Mouse (Mus musculus): Measurements from ENCODE around the gene 2310046K23Rik. TPM values are rescaled to one million over a fixed set of nuclear protein-coding genes. Genes with fewer than 3 reads are reported as not detected.
"Not testable (repeated sequence)": the region's sequence is repeated elsewhere in the genome, so short reads cannot be mapped to it uniquely, and the experiment has no call there.

The 2310046K23Rik gene
- polyA plus RNA-seq, 1 experiment from 2014 or later = not detected

GRCm38 (mm10) chr3:92500393-92500792, 33.9 kb downstream of the 2310046K23Rik start, which contains the start of gene Sprr4:
TSS of gene Sprr4 (minus strand) at chr3:92500493.
- no peaks in the 10 kb centered on the region for H3K9me3 ChIP-seq (ENCODE audit: low read length)
- TF ChIP-seq EP300 (IDR thresholded peaks at IDR 0.05; ENCODE audit: low read depth) = no peak

GRCm38 (mm10) chr3:92490262-92490661, 44.0 kb downstream of the 2310046K23Rik start:
- not testable (repeated sequence) for H3K27ac ChIP-seq (ENCODE audit: low read depth); H3K9ac ChIP-seq (replicated peaks); H3K4me2 ChIP-seq (ENCODE audit: low read depth, low read length); DNase-seq; H3K4me1 ChIP-seq (ENCODE audit: insufficient read depth); H3K9me3 ChIP-seq (ENCODE audit: low read length); H3K36me3 ChIP-seq (replicated peaks; ENCODE audit: insufficient read depth, low read length); H3K4me3 ChIP-seq (ENCODE audit: low read depth, low read length); H3K27me3 ChIP-seq (ENCODE audit: insufficient read depth, low read length); ATAC-seq

More at GRCm38 (mm10) chr3:92500393-92500792, 33.9 kb downstream of the 2310046K23Rik start, which contains the start of gene Sprr4:
- H3K9ac ChIP-seq (replicated peaks) = no peak within 1 kb of the TSS
- H3K27me3 ChIP-seq (ENCODE audit: insufficient read depth, low read length) = no peaks in the 10 kb centered on the region
- no peak for ATAC-seq
- WGBS (ENCODE audit: insufficient replicate concordance) = 85% methylated on average over 1 of the region's 1 CpGs
- H3K4me3 ChIP-seq (ENCODE audit: low read depth, low read length) = no peak within 1 kb of the TSS
- no peak within 1 kb of the TSS for H3K27ac ChIP-seq (ENCODE audit: low read depth)
- H3K4me2 ChIP-seq (ENCODE audit: low read depth, low read length) = no peak within 1 kb of the TSS
- no peaks in the 10 kb centered on the region for H3K36me3 ChIP-seq (replicated peaks; ENCODE audit: insufficient read depth, low read length)
- no peaks in the 10 kb centered on the region for H3K4me1 ChIP-seq (ENCODE audit: insufficient read depth)
- DNase-seq = no peak

- Histone ChIP-seq H3K4me1 (ENCODE audit: insufficient read depth) (no peaks in the 10 kb centered on the region), H3K9me3 (ENCODE audit: low read length) (no peaks in the 10 kb centered on the region), H3K27ac (ENCODE audit: low read depth) (no peak overlapping the region), H3K27me3 (ENCODE audit: insufficient read depth, low read length) (no peaks in the 10 kb centered on the region), H3K4me3 (ENCODE audit: low read depth, low read length) (no peak overlapping the region), H3K36me3 (replicated peaks; ENCODE audit: insufficient read depth, low read length) (no peaks in the 10 kb centered on the region), H3K9ac (replicated peaks) (no peak overlapping the region), H3K4me2 (ENCODE audit: low read depth, low read length) (no peak overlapping the region)
- WGBS (ENCODE audit: insufficient replicate concordance) = 26% methylated on average over 1 of the region's 1 CpGs
- TF ChIP-seq EP300 (IDR thresholded peaks at IDR 0.05; ENCODE audit: low read depth) (no peak), CTCF (IDR thresholded peaks at IDR 0.05; ENCODE audit: low read depth) (no peak)
- no peak for DNase-seq
- no peak for ATAC-seq
Measured at GRCm38 (mm10) chr3:92486307-92486706, 48.0 kb downstream of the 2310046K23Rik start.

- no peak within 1 kb of the TSS for H3K4me2 ChIP-seq (ENCODE audit: low read depth, low read length)
- no peak within 1 kb of the TSS for H3K4me3 ChIP-seq (ENCODE audit: low read depth, low read length)
- TF ChIP-seq EP300 (IDR thresholded peaks at IDR 0.05; ENCODE audit: low read depth) (no peak), CTCF (IDR thresholded peaks at IDR 0.05; ENCODE audit: low read depth) (no peak)
- no peaks in the 10 kb centered on the region for H3K9me3 ChIP-seq (ENCODE audit: low read length)
- DNase-seq = no peak
- H3K27ac ChIP-seq (ENCODE audit: low read depth) = no peak within 1 kb of the TSS
- H3K4me1 ChIP-seq (ENCODE audit: insufficient read depth) = no peaks in the 10 kb centered on the region
- no peak within 1 kb of the TSS for H3K9ac ChIP-seq (replicated peaks)
- H3K36me3 ChIP-seq (replicated peaks; ENCODE audit: insufficient read depth, low read length) = no peaks in the 10 kb centered on the region
- no peak for ATAC-seq
- H3K27me3 ChIP-seq (ENCODE audit: insufficient read depth, low read length) = no peaks in the 10 kb centered on the region
Measured at GRCm38 (mm10) chr3:92485863-92486262, 48.4 kb downstream of the 2310046K23Rik start, which contains the start of gene Sprr1a. TSS of gene Sprr1a (minus strand) at chr3:92485895.

Other genes starting within 250 kb of the 2310046K23Rik start
- not detected in 2 replicates for gene Sprr2a3, start 249.1 kb downstream of the 2310046K23Rik start, polyA plus RNA-seq (2015; fragmentation: Nextera tagmentation; extraction: Ambion mirVana)
- not detected in 2 replicates for gene Sprr2b, start 217.9 kb downstream of the 2310046K23Rik start, polyA plus RNA-seq (2015; fragmentation: Nextera tagmentation; extraction: Ambion mirVana)
- not detected in 2 replicates for gene Sprr2d, start 195.4 kb downstream of the 2310046K23Rik start, polyA plus RNA-seq (2015; fragmentation: Nextera tagmentation; extraction: Ambion mirVana)
- not detected in 2 replicates for gene Sprr2e, start 182.4 kb downstream of the 2310046K23Rik start, polyA plus RNA-seq (2015; fragmentation: Nextera tagmentation; extraction: Ambion mirVana)
- not detected in 2 replicates for gene Sprr2f, start 169.3 kb downstream of the 2310046K23Rik start, polyA plus RNA-seq (2015; fragmentation: Nextera tagmentation; extraction: Ambion mirVana)
- gene Sprr2h, start 148.8 kb downstream of the 2310046K23Rik start, polyA plus RNA-seq (2015; fragmentation: Nextera tagmentation; extraction: Ambion mirVana) = not detected in 2 replicates
- not detected in 2 replicates for gene Sprr2i, start 126.5 kb downstream of the 2310046K23Rik start, polyA plus RNA-seq (2015; fragmentation: Nextera tagmentation; extraction: Ambion mirVana)
- not detected in 2 replicates for gene Sprr2j-ps, start 116.4 kb downstream of the 2310046K23Rik start, polyA plus RNA-seq (2015; fragmentation: Nextera tagmentation; extraction: Ambion mirVana)
- 4.1 and 4.5 TPM in 2 replicates for gene Gm9774, start 105.1 kb downstream of the 2310046K23Rik start, polyA plus RNA-seq (2015; fragmentation: Nextera tagmentation; extraction: Ambion mirVana)
- 0.18 TPM in 1 of 2 replicates, not detected in the other for gene Sprr2k, start 101.9 kb downstream of the 2310046K23Rik start, polyA plus RNA-seq (2015; fragmentation: Nextera tagmentation; extraction: Ambion mirVana)
- not detected in 2 replicates for gene Sprr1b, start 95.7 kb downstream of the 2310046K23Rik start, polyA plus RNA-seq (2015; fragmentation: Nextera tagmentation; extraction: Ambion mirVana)
- gene Sprr3, start 75.8 kb downstream of the 2310046K23Rik start, polyA plus RNA-seq (2015; fragmentation: Nextera tagmentation; extraction: Ambion mirVana) = not detected in 2 replicates
- 0.14 TPM in 1 of 2 replicates, not detected in the other for gene Sprr1a, start 48.6 kb downstream of the 2310046K23Rik start, polyA plus RNA-seq (2015; fragmentation: Nextera tagmentation; extraction: Ambion mirVana)
- not detected in 2 replicates for gene Sprr4, start 34.0 kb downstream of the 2310046K23Rik start, polyA plus RNA-seq (2015; fragmentation: Nextera tagmentation; extraction: Ambion mirVana)
- not detected in 2 replicates for gene Ivl, start 39.2 kb upstream of the 2310046K23Rik start, polyA plus RNA-seq (2015; fragmentation: Nextera tagmentation; extraction: Ambion mirVana)
- gene Smcp, start 54.5 kb upstream of the 2310046K23Rik start, polyA plus RNA-seq (2015; fragmentation: Nextera tagmentation; extraction: Ambion mirVana) = 5.1 and 6.3 TPM in 2 replicates
- not detected in 2 replicates for gene 2210017I01Rik, start 73.0 kb upstream of the 2310046K23Rik start, polyA plus RNA-seq (2015; fragmentation: Nextera tagmentation; extraction: Ambion mirVana)
- not detected in 2 replicates for gene Lce6a, start 87.1 kb upstream of the 2310046K23Rik start, polyA plus RNA-seq (2015; fragmentation: Nextera tagmentation; extraction: Ambion mirVana)
- gene Lce1a1, start 113.8 kb upstream of the 2310046K23Rik start, polyA plus RNA-seq (2015; fragmentation: Nextera tagmentation; extraction: Ambion mirVana) = not detected in 2 replicates
- not detected in 2 replicates for gene Lce1b, start 122.4 kb upstream of the 2310046K23Rik start, polyA plus RNA-seq (2015; fragmentation: Nextera tagmentation; extraction: Ambion mirVana)
- gene Lce1a2, start 135.8 kb upstream of the 2310046K23Rik start, polyA plus RNA-seq (2015; fragmentation: Nextera tagmentation; extraction: Ambion mirVana) = not detected in 2 replicates
- not detected in 2 replicates for gene Lce1c, start 144.7 kb upstream of the 2310046K23Rik start, polyA plus RNA-seq (2015; fragmentation: Nextera tagmentation; extraction: Ambion mirVana)
- gene Lce1d, start 152.7 kb upstream of the 2310046K23Rik start, polyA plus RNA-seq (2015; fragmentation: Nextera tagmentation; extraction: Ambion mirVana) = not detected in 2 replicates
- not detected in 2 replicates for gene Lce1e, start 174.6 kb upstream of the 2310046K23Rik start, polyA plus RNA-seq (2015; fragmentation: Nextera tagmentation; extraction: Ambion mirVana)
- gene Lce1f, start 185.8 kb upstream of the 2310046K23Rik start, polyA plus RNA-seq (2015; fragmentation: Nextera tagmentation; extraction: Ambion mirVana) = not detected in 2 replicates
- not detected in 2 replicates for gene Gm38119, start 204.6 kb upstream of the 2310046K23Rik start, polyA plus RNA-seq (2015; fragmentation: Nextera tagmentation; extraction: Ambion mirVana)
- not detected in 2 replicates for gene Lce1g, start 217.8 kb upstream of the 2310046K23Rik start, polyA plus RNA-seq (2015; fragmentation: Nextera tagmentation; extraction: Ambion mirVana)
- gene Lce1h, start 230.6 kb upstream of the 2310046K23Rik start, polyA plus RNA-seq (2015; fragmentation: Nextera tagmentation; extraction: Ambion mirVana) = not detected in 2 replicates
- gene Lce1i, start 244.4 kb upstream of the 2310046K23Rik start, polyA plus RNA-seq (2015; fragmentation: Nextera tagmentation; extraction: Ambion mirVana) = not detected in 2 replicates